Mouse (Mus musculus): ENCODE measurements around the gene Ltn1. TPM values are rescaled to one million over a fixed set of nuclear protein-coding genes. Genes with fewer than 3 reads are reported as not detected.

Gene Ltn1
- polyA plus RNA-seq, 1 experiment from 2014 or later: 36.0 TPM

DNA sequence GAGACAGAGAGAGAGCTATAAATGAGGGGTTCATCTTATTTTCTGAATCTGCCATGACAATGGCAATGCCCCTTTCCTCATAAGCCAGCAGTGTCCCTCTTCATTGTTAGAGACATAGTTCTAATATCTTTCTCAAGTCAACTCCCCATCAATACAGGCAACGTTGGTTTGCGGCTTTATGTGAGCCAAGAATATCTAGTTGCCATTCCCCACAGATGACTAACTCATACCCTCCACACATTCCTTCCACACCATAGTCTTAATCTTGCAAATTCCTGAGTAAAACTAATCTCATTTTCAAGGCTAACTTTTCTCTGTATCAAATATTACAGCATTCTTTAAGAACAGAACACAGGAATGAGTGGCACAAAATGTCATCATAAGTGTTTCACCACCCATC, 49.4 kb downstream of the Ltn1 start:
- H3K36me3 ChIP-seq: peaks cover 78% of the 10 kb centered on the region
- WGBS: 98% methylated on average over 2 of the region's 2 CpGs
- no peak overlapping the region for H3K9ac ChIP-seq (replicated peaks)
- H3K4me2 ChIP-seq (replicated peaks): no peak overlapping the region
- no peaks in the 10 kb centered on the region for H3K27me3 ChIP-seq
- no peak overlapping the region for H3K27ac ChIP-seq (replicated peaks)
- ATAC-seq (ENCODE audit: low FRiP score, low read depth): no peak
- H3K4me3 ChIP-seq: no peak overlapping the region
- H3K9me3 ChIP-seq: no peaks in the 10 kb centered on the region
- H3K4me1 ChIP-seq: no peaks in the 10 kb centered on the region

DNA sequence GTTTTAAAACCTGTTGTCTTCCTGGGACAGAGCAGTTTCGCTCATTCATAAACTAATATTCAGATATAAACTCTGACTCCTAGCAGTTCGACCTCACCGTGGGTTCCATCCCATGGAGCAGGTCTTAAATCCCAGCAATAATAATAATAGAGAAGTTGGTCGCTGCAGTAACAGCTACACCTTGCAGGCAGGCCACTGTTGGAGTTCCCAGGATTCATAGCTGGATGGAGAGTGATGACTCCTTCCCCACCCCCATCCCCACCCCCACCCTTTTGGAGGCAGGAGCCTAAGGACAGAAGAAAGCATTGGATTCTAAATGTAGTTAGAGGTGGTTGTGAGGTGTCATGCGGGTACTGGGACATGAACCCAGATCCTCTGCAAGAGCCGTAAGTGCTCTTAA, 66.0 kb downstream of the Ltn1 start:
- WGBS: 97% methylated on average over 6 of the region's 6 CpGs
- Histone ChIP-seq H3K27ac (replicated peaks) (no peak overlapping the region), H3K9ac (replicated peaks) (no peak overlapping the region), H3K4me3 (no peak overlapping the region), H3K36me3 (peaks cover 43% of the 10 kb centered on the region), H3K9me3 (no peaks in the 10 kb centered on the region), H3K4me2 (replicated peaks) (no peak overlapping the region), H3K27me3 (no peaks in the 10 kb centered on the region), H3K4me1 (no peaks in the 10 kb centered on the region)
- no peak for ATAC-seq (ENCODE audit: low FRiP score, low read depth)

DNA sequence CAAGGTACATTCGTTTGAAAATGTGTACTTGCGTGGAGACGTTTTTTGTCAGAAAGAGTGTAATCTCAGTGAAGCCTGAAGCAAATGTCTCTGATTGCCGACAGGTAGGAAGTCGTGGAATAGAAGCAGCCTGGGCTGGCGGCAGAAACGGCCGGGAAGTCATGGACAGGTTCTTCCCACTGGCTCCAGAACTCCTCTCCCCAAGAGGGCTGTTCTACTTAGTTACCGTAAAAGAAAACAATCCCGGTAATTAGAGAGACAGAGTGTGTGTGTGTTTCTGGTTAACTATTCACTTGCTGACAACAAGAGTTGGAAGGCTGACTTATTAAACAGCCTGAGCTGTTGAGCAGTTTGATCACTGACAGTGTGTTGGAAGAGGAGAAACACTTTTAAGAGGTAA, 66.4 kb downstream of the Ltn1 start:
- Histone ChIP-seq H3K27ac (replicated peaks) (no peak overlapping the region), H3K9me3 (no peaks in the 10 kb centered on the region), H3K4me3 (no peak overlapping the region), H3K36me3 (peaks cover 43% of the 10 kb centered on the region), H3K4me1 (no peaks in the 10 kb centered on the region), H3K27me3 (no peaks in the 10 kb centered on the region), H3K4me2 (replicated peaks) (no peak overlapping the region), H3K9ac (replicated peaks) (no peak overlapping the region)
- ATAC-seq (ENCODE audit: low FRiP score, low read depth): no peak
- WGBS: 91% methylated on average over 10 of the region's 10 CpGs

DNA sequence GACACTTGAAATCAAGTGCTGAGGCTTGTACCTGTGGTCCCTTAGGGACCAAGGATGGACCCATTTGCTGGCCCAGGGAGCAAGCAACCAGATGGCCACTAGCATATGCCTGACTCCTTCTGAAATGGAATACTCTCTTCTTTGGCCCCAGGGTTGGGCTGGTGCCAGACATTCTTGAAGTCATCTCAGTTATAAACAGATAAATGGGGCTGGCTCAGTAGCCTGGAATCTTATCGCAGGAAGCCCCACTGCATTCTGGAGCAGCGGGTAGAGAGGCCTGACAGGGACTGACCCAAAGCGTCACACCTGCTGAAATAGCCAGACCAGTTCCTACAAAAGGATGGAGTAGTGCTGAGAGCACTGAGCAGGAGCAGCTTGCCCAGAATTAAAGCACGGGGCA, 68.2 kb downstream of the Ltn1 start:
- no peak overlapping the region for H3K4me2 ChIP-seq (replicated peaks)
- H3K4me3 ChIP-seq: no peak overlapping the region
- no peaks in the 10 kb centered on the region for H3K9me3 ChIP-seq
- no peak for ATAC-seq (ENCODE audit: low FRiP score, low read depth)
- no peaks in the 10 kb centered on the region for H3K27me3 ChIP-seq
- 90% methylated on average over 4 of the region's 4 CpGs for WGBS
- no peaks in the 10 kb centered on the region for H3K4me1 ChIP-seq
- H3K9ac ChIP-seq (replicated peaks): no peak overlapping the region
- H3K27ac ChIP-seq (replicated peaks): no peak overlapping the region
- H3K36me3 ChIP-seq: peaks cover 43% of the 10 kb centered on the region

DNA sequence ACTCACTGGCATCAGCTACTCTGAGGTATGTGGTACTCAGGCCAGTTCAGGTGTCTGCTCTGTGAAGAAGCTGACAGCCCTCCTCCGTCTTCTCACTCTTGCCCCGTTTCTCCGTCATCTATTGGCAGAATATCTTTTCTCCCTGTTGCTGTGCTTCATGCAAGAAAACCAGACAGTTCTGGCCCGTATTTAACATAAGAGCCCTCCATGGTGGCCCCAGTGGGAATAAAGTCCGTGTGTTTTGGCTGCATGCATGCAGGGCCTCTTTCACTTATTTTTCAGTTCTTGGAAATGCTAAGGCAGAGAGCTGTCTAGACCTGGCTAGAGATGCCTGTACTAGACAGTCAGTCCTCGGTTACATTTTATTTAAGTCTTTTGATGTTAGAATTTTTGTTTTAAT, 72.3 kb downstream of the Ltn1 start:
- Histone ChIP-seq H3K9me3 (no peaks in the 10 kb centered on the region), H3K9ac (replicated peaks) (no peak overlapping the region), H3K4me2 (replicated peaks) (no peak overlapping the region), H3K36me3 (peaks cover 56% of the 10 kb centered on the region), H3K27me3 (no peaks in the 10 kb centered on the region), H3K4me3 (no peak overlapping the region), H3K27ac (replicated peaks) (no peak overlapping the region), H3K4me1 (no peaks in the 10 kb centered on the region)
- 89% methylated on average over 6 of the region's 6 CpGs for WGBS
- ATAC-seq (ENCODE audit: low FRiP score, low read depth): no peak

DNA sequence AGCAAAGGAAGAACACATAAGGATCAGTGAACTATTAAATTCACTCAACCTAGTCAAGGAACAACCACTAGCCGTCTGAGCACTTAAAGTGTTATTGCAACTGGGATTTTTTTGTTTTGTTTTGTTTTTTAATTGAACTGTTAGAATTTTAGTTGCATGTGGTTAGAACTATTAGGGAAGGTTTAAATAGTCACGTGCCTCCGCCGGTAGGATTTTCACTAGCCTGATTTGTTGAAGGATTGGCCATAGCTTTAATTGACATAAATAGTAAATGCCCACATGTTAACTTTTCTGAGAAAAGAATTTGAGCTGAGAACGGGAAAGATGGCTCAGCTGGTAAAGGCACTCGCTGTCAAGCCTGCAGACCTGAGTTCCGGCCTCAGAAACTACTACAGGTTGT, 77.7 kb downstream of the Ltn1 start:
- Histone ChIP-seq H3K36me3 (peaks cover 21% of the 10 kb centered on the region), H3K4me3 (peak overlapping the region; percentile 58), H3K9me3 (no peaks in the 10 kb centered on the region), H3K9ac (replicated peaks) (peak overlapping the region; percentile 58; the same call in 1 of the 2 replicates), H3K4me1 (0 out of 2 replicates have a peak, but pooled peaks cover 2% of the 10 kb centered on the region), H3K27me3 (peaks cover 5% of the 10 kb centered on the region; the same call in 1 of the 2 replicates), H3K27ac (replicated peaks) (no peak overlapping the region), H3K4me2 (replicated peaks) (peak overlapping the region; percentile 55)
- WGBS: 84% methylated on average over 7 of the region's 7 CpGs
- ATAC-seq (ENCODE audit: low FRiP score, low read depth): no peak

DNA sequence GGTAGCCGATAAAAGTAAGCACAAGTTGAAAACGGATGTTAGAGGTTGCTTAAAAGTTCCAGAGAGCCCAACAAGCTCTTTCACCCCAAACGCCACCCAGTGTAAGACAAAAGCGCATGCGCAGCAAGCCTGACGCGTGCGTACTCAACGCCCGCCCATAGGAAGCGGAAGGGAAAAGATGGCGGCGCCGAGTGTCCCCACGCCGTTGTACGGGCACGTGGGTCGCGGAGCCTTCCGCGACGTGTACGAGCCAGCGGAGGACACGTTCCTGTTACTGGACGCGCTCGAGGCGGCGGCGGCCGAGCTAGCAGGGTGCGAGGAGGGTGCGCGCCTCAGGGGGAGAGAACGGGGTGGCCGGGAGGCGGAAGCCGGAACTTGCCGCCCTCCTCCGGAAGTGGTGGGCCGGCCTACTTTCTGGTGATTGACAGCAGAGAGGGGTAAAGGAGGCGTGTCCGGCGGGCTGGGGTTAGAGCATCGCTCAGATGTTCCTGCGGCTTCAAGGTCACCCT, 78.3 kb downstream of the Ltn1 start, which contains the start of gene N6amt1:
Gene N6amt1 (plus strand): TSS at position 111 of the 509 bp plus-strand sequence.
- Histone ChIP-seq H3K9ac (replicated peaks) (peak within 1 kb of the TSS; percentile 58; the same call in 1 of the 2 replicates), H3K27me3 (peaks cover 5% of the 10 kb centered on the region; the same call in 1 of the 2 replicates), H3K27ac (replicated peaks) (peak within 1 kb of the TSS; percentile 83), H3K4me3 (peak within 1 kb of the TSS; percentile 58), H3K9me3 (no peaks in the 10 kb centered on the region), H3K36me3 (peaks cover 21% of the 10 kb centered on the region), H3K4me2 (replicated peaks) (peak within 1 kb of the TSS; percentile 55), H3K4me1 (0 out of 2 replicates have a peak, but pooled peaks cover 2% of the 10 kb centered on the region)
- WGBS: under 1% methylated on average over 47 of the region's 48 CpGs
- peak; percentile 99 for ATAC-seq (ENCODE audit: low FRiP score, low read depth)

DNA sequence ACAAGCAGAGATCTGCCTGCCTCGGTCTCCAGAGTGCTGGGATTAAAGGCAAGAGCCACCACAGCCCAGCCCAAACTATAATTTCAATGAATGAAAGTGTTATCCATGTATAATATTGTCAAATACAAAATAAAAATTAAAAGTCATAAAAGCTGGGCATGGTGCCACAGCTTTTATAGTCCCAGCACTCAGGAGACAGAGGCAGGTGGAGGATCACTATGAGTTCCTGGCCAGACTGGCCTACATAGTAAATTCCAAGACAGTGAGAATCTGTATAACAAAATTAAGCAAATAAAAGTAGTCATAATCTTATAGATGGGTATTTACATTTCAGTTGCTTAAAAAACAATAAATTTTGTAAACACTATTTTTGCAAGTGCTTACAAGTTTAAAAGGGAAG, 78.8 kb downstream of the Ltn1 start:
- H3K4me3 ChIP-seq: peak overlapping the region; percentile 58
- peaks cover 19% of the 10 kb centered on the region for H3K36me3 ChIP-seq
- H3K27me3 ChIP-seq: peaks cover 5% of the 10 kb centered on the region; the same call in 1 of the 2 replicates
- H3K9me3 ChIP-seq: no peaks in the 10 kb centered on the region
- no peak overlapping the region for H3K9ac ChIP-seq (replicated peaks)
- WGBS: 100% methylated on average over 1 of the region's 1 CpGs
- peak overlapping the region; percentile 55 for H3K4me2 ChIP-seq (replicated peaks)
- peak; percentile 12; the same call in 1 of the 2 replicates for ATAC-seq (ENCODE audit: low FRiP score, low read depth)
- H3K4me1 ChIP-seq: 0 out of 2 replicates have a peak, but pooled peaks cover 2% of the 10 kb centered on the region
- H3K27ac ChIP-seq (replicated peaks): no peak overlapping the region

DNA sequence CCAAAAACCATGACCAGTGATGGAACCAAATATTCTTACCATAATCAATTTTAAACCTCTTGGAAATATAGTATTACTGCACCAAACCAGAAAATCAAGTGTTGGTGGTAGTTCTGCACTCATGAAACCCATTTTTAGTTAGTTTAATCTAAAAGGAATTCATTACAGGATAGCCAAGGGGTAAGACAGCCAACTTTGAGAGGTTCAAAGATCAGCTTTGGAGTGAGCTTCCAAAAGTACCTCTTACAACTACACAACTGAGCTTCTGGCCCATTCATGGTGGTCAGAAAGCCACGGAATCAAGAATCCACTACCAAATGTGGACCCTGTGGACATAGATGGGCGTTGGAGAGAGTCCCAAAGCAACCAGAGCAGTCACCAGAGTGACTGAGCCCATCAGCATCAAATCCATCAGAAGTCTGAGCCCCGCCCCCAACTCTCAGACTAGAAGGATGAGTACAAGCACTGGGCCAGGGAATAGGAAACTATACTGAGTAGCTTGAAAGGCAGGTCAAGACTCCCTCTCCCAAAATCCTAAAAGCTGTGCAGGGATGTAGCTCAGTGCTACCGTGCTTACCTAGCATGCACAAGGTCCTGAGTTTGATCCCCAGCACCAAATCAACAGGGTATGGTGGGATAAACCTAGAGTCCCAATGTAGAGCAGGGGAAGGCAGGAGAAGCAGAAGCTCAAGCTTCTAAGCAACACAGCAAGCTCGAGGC, 80.9 kb downstream of the Ltn1 start:
- Histone ChIP-seq H3K27ac (replicated peaks) (no peak overlapping the region), H3K4me1 (0 out of 2 replicates have a peak, but pooled peaks cover 2% of the 10 kb centered on the region), H3K4me2 (replicated peaks) (no peak overlapping the region), H3K9me3 (no peaks in the 10 kb centered on the region), H3K27me3 (peaks cover 5% of the 10 kb centered on the region; the same call in 1 of the 2 replicates), H3K4me3 (no peak overlapping the region), H3K36me3 (peaks cover 2% of the 10 kb centered on the region; the same call in 1 of the 2 replicates), H3K9ac (replicated peaks) (no peak overlapping the region)
- 78% methylated on average over 5 of the region's 5 CpGs for WGBS
- no peak for ATAC-seq (ENCODE audit: low FRiP score, low read depth)

DNA sequence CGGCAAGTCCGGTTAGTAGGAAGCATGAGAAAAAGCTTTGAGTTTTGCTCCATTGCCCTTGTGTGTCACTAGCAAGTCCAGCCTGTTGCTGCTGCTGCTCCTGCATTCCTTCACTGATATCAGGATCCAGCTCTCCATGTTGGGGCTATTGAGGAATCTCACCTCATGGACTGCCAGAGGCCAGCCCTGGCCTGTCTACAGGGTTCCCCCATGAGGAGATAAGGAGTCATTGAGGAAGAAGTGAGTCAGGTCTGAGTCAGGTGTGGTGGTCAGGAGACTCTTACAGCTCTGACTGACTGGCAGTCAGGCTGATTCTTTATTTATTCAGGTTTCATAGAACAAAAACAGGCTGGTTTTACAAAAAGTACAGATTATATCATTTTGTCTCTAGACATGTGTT, 84.3 kb downstream of the Ltn1 start:
- H3K27ac ChIP-seq (replicated peaks): no peak overlapping the region
- H3K9me3 ChIP-seq: no peaks in the 10 kb centered on the region
- H3K9ac ChIP-seq (replicated peaks): no peak overlapping the region
- peaks cover 5% of the 10 kb centered on the region; the same call in 1 of the 2 replicates for H3K27me3 ChIP-seq
- 94% methylated on average over 2 of the region's 2 CpGs for WGBS
- no peaks in the 10 kb centered on the region for H3K4me1 ChIP-seq
- no peaks in the 10 kb centered on the region for H3K36me3 ChIP-seq
- no peak overlapping the region for H3K4me3 ChIP-seq
- no peak for ATAC-seq (ENCODE audit: low FRiP score, low read depth)
- H3K4me2 ChIP-seq (replicated peaks): no peak overlapping the region

DNA sequence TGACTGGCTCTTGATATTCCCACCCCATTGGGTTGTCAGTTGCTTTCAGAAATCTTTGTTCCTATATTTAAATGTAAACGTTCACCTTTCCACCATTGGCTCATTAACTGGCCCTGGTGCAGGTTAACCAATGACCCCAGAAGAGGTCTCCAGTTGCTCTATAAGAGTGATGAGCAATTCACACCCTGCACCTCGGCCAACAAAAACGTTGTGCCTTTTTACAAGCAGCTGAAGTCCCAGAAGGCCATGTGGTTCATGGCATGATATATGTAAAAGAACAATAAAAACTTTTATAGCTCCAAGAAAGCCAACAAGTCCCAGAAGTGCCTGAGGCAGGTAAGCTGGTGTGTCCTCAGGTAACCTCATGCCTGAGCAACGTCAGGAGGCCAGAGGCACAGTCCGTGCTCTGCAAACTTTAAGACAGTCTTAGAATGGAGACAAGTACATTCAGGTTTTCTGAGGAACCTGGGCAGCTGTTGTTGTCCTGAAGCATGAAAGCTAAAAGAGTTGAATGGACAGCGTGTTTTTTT, 91.3 kb downstream of the Ltn1 start:
- WGBS: 86% methylated on average over 6 of the region's 6 CpGs
- no peak for ATAC-seq (ENCODE audit: low FRiP score, low read depth)
- Histone ChIP-seq H3K9ac (replicated peaks) (no peak overlapping the region), H3K4me1 (no peaks in the 10 kb centered on the region), H3K4me2 (replicated peaks) (no peak overlapping the region), H3K27ac (replicated peaks) (no peak overlapping the region), H3K9me3 (no peaks in the 10 kb centered on the region), H3K4me3 (no peak overlapping the region), H3K27me3 (no peaks in the 10 kb centered on the region), H3K36me3 (no peaks in the 10 kb centered on the region)

DNA sequence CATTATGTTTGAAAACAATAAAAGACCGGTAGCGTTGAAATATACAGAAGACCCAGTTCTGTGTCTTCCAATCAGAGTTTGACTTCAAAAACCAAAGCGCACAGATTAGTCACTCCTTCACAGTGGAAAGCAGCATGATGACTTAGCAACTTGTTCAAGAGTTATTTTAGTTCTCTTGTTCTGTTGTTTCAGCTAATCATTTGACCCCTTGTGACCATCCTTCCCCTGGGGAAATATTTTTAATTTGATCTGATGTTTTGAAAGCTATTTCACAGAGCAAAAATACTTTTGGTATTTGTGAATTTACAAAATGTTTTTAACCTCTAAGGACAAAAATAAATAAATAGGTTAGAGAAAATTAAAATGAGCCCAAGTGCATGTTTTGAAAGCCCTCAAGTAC, 97.7 kb downstream of the Ltn1 start:
- ATAC-seq (ENCODE audit: low FRiP score, low read depth): no peak
- 91% methylated on average over 3 of the region's 3 CpGs for WGBS

More for the DNA sequence above, 97.7 kb downstream of the Ltn1 start:
- no peaks in the 10 kb centered on the region for H3K36me3 ChIP-seq
- H3K9ac ChIP-seq (replicated peaks): no peak overlapping the region
- no peak overlapping the region for H3K4me2 ChIP-seq (replicated peaks)
- H3K4me1 ChIP-seq: no peaks in the 10 kb centered on the region
- H3K9me3 ChIP-seq: no peaks in the 10 kb centered on the region
- H3K27ac ChIP-seq (replicated peaks): no peak overlapping the region
- H3K27me3 ChIP-seq: no peaks in the 10 kb centered on the region
- no peak overlapping the region for H3K4me3 ChIP-seq

Data from midbrain, embryonic 12.5 days (tissue).